Mouse (Mus musculus) leukemia stem cell, adult 10-12 weeks (primary cell): Measurements from ENCODE around the gene Scn3b. TPM values are rescaled to one million over a fixed set of nuclear protein-coding genes. Genes with fewer than 3 reads are reported as not detected.

Source experiments
- polyA plus RNA-seq: library from polyadenylated mRNA; stranded (reverse); fragments of >175 nt; gene quantifications from 2 replicates; pipeline ENCODE4 v1.2.3, GENCODE M21; 2012; ENCODE audit warnings: low replicate concordance

Scn3b gene
- not detected in 2 replicates for polyA plus RNA-seq

DNA sequence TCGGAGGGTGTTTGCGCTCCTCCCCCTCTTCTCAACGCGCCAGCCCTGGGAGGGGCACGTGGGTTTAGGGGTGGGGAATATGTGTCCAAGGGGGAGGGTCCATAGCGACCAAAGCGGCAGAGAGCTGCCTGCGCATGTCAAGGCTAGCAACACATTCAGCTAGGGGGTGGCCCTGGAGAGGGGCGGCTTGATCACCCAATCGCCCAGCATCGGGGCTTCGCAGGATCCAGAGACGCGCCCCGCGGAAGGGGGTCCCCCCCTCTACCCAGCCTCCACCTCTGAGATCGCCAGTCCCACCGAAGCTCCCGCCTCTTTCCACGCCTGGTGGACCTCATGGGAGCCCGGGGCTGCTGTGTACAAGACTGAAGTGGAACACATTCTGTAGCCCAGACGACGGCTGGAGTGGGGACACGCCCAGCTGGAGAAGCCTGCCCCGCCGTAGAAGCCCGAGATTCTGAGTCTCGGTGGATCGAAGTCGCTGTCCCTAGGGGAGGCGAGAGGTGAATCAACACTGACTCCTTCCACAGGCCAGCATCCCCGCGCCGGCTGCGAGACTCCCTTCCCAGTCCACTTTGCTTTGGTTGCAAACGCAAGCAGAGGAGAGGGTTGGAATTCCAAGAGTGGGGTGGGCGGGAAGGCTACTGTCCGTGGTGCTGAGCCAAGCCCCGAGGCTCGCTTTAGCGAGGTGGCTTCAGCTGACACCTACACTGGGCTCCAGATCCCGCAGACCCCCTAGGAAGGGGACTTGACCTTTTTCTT is at the start of gene Scn3b:
Gene Scn3b, plus strand, starts transcription at position 115 of the 759 bp plus-strand sequence.

Other genes starting within 250 kb of the Scn3b start
- not detected in 2 replicates for gene Olfr981, start 247.8 kb upstream of the Scn3b start, polyA plus RNA-seq
- not detected in 2 replicates for gene Olfr982, start 195.4 kb upstream of the Scn3b start, polyA plus RNA-seq
- gene Olfr983, start 175.6 kb upstream of the Scn3b start, polyA plus RNA-seq = not detected in 2 replicates
- not detected in 2 replicates for gene Olfr984, start 155.0 kb upstream of the Scn3b start, polyA plus RNA-seq
- gene Olfr985, start 139.0 kb upstream of the Scn3b start, polyA plus RNA-seq = not detected in 2 replicates
- gene Tmem225, start 121.1 kb upstream of the Scn3b start, polyA plus RNA-seq = not detected in 2 replicates
- not detected in 2 replicates for gene Olfr986, start 88.3 kb upstream of the Scn3b start, polyA plus RNA-seq
- gene Zfp202, start 76.9 kb upstream of the Scn3b start, polyA plus RNA-seq = 0.20 and 0.39 TPM in 2 replicates